Comparison of ENCODE assay signal across 11 mouse cellular contexts in the genomic region with DNA sequence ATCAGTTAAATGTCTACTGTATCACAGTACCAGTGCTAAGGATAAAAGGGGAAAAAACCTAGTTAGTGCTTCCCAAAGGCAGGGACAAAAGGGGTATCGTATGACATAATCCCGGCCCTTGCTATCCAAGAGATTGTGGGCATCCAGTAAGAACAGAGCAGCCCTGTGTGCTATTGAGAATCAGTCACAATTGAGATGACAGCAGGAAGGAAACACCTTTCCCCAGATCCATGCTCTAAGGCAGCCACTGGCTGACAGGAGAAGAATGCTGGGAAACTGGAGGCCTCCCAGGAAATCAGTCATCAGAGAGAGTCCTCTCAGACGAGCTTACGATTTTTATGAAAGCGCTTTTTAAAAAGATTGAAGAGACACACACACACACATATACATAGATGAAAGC. TPM values are rescaled to one million over a fixed set of nuclear protein-coding genes. Genes with fewer than 3 reads are reported as not detected.
DNase-seq lines count a peak whose midpoint lies in the region; ATAC-seq and TF ChIP-seq lines count a peak whose summit lies in the region.
"Had no signal": no experiment of that assay in that cellular context is flagged by ENCODE, and none has a peak within 500 bp of the region (broad histone marks: within the 10 kb centered on the region; RNA-seq: fewer than 3 reads in every experiment).

No protein-coding gene starts in this region.

- no peak overlapping the region for H3K9ac ChIP-seq in forebrain, embryonic 15.5 days (replicated peaks)
- no peak overlapping the region for H3K9ac ChIP-seq in kidney, postnatal 0 days (ENCODE audit: low read depth, low read length)
- no peak overlapping the region for H3K9ac ChIP-seq in hindbrain, embryonic 14.5 days
- H3K9ac ChIP-seq: neural tube, embryonic 13.5 days had no signal

- 67% methylated on average over 5 of the region's 5 CpGs for whole genome bisulfite sequencing in kidney, adult 2 months
- 37% methylated on average over 5 of the region's 5 CpGs for WGBS in forebrain, embryonic 15.5 days
- 50% methylated on average over 5 of the region's 5 CpGs for WGBS in kidney, postnatal 0 days
- WGBS in hindbrain, embryonic 14.5 days = 71% methylated on average over 5 of the region's 5 CpGs

- no peaks in the 10 kb centered on the region for H3K9me3 ChIP-seq in forebrain, embryonic 15.5 days
- H3K9me3 ChIP-seq in kidney, postnatal 0 days (replicated peaks; ENCODE audit: low read length) = no peaks in the 10 kb centered on the region
- H3K9me3 ChIP-seq in hindbrain, embryonic 14.5 days (ENCODE audit: control insufficient read depth, low read length) = no peaks in the 10 kb centered on the region
- H3K9me3 ChIP-seq: neural tube, embryonic 13.5 days had no signal

- H3K27me3 ChIP-seq in kidney, adult 2 months (replicated peaks; ENCODE audit: control insufficient read depth, insufficient read depth, low read length) = no peaks in the 10 kb centered on the region
- H3K27me3 ChIP-seq in forebrain, embryonic 15.5 days = no peaks in the 10 kb centered on the region
- no peaks in the 10 kb centered on the region for H3K27me3 ChIP-seq in kidney, postnatal 0 days (ENCODE audit: insufficient read depth, low read length)
- H3K27me3 ChIP-seq in hindbrain, embryonic 14.5 days (ENCODE audit: control insufficient read depth, insufficient read depth, low read length) = no peaks in the 10 kb centered on the region
- H3K27me3 ChIP-seq: neural tube, embryonic 13.5 days had no signal

- H3K27ac ChIP-seq in kidney, adult 2 months (ENCODE audit: insufficient read depth, low read depth, low read length) = 0 out of 2 replicates have a peak overlapping the region, but pooled peaks have one; percentile 22
- H3K27ac ChIP-seq in forebrain, embryonic 15.5 days (replicated peaks) = no peak overlapping the region
- H3K27ac ChIP-seq in kidney, postnatal 0 days = 0 out of 2 replicates have a peak overlapping the region, but pooled peaks have one; percentile 22
- no peak overlapping the region for H3K27ac ChIP-seq in hindbrain, embryonic 14.5 days
- H3K27ac ChIP-seq: neural tube, embryonic 13.5 days had no signal

- H3K4me1 ChIP-seq in kidney, adult 2 months (ENCODE audit: control insufficient read depth, insufficient read depth, low read length) = 0 out of 2 replicates have a peak, but pooled peaks cover 2% of the 10 kb centered on the region
- H3K4me1 ChIP-seq in forebrain, embryonic 15.5 days = peaks cover 17% of the 10 kb centered on the region
- H3K4me1 ChIP-seq in kidney, postnatal 0 days (replicated peaks; ENCODE audit: insufficient read depth, low read length) = peaks cover 12% of the 10 kb centered on the region
- no peaks in the 10 kb centered on the region for H3K4me1 ChIP-seq in hindbrain, embryonic 14.5 days (replicated peaks; ENCODE audit: control insufficient read depth, insufficient read depth, low read length)

- no peak for TF ChIP-seq CTCF in kidney, adult 2 months (conservative IDR thresholded peaks at IDR 0.05; ENCODE audit: insufficient read depth, insufficient read length, low read depth, low read length)
- TF ChIP-seq CTCF in kidney, postnatal 0 days (IDR thresholded peaks at IDR 0.05; ENCODE audit: low read depth) = no peak

- H3K4me2 ChIP-seq in forebrain, embryonic 15.5 days (replicated peaks) = no peak overlapping the region
- H3K4me2 ChIP-seq in kidney, postnatal 0 days (ENCODE audit: low read length) = no peak overlapping the region
- no peak overlapping the region for H3K4me2 ChIP-seq in hindbrain, embryonic 14.5 days (replicated peaks)
- H3K4me2 ChIP-seq: neural tube, embryonic 13.5 days had no signal

- H3K36me3 ChIP-seq in kidney, adult 2 months (ENCODE audit: control insufficient read depth, insufficient read depth, low read length) = no peaks in the 10 kb centered on the region
- peaks cover 3% of the 10 kb centered on the region for H3K36me3 ChIP-seq in forebrain, embryonic 15.5 days
- H3K36me3 ChIP-seq in kidney, postnatal 0 days (ENCODE audit: insufficient read depth, low read length) = no peaks in the 10 kb centered on the region
- no peaks in the 10 kb centered on the region for H3K36me3 ChIP-seq in hindbrain, embryonic 14.5 days (replicated peaks; ENCODE audit: control insufficient read depth, insufficient read depth)

- peak; percentile 13 for DNase-seq in embryo, embryonic 10.5 days (ENCODE audit: low spot score)
- no peak for DNase-seq in embryo, embryonic 9.5 days (ENCODE audit: extremely low spot score)
- peak; percentile 65 for DNase-seq in kidney, adult 2 months
- DNase-seq in kidney, postnatal 4 days = no peak
- DNase-seq in kidney, postnatal 0 days (ENCODE audit: low spot score) = peak; percentile 35
- DNase-seq in cerebellum, postnatal 10 days = no peak
- no peak for DNase-seq in hindbrain, embryonic 14.5 days (ENCODE audit: low spot score)
- DNase-seq: spleen, adult 18-20 months had no signal

- no peak overlapping the region for H3K4me3 ChIP-seq in kidney, adult 2 months (ENCODE audit: insufficient read depth, low read depth, low read length)
- H3K4me3 ChIP-seq in forebrain, embryonic 15.5 days = no peak overlapping the region
- no peak overlapping the region for H3K4me3 ChIP-seq in kidney, postnatal 0 days (replicated peaks; ENCODE audit: low read depth, low read length)
- H3K4me3 ChIP-seq in hindbrain, embryonic 14.5 days (replicated peaks; ENCODE audit: low read length) = no peak overlapping the region
- H3K4me3 ChIP-seq: neural tube, embryonic 13.5 days had no signal

- peak; percentile 12; the same call in 1 of the 2 replicates for ATAC-seq in forebrain, embryonic 15.5 days (replicated peaks)
- ATAC-seq in kidney, postnatal 0 days (replicated peaks; ENCODE audit: low FRiP score, low read depth) = no peak
- ATAC-seq in hindbrain, embryonic 14.5 days (ENCODE audit: low FRiP score) = no peak
- ATAC-seq: midbrain, embryonic 16.5 days had no signal

- no peak for TF ChIP-seq POLR2A in kidney, adult 2 months (IDR thresholded peaks at IDR 0.05; ENCODE audit: low read depth, low read length)

RNA-seq across cellular contexts. Expression of gene Abca1, which starts 42.6 kb away (rescaled TPM):
- polyA plus RNA-seq in kidney, adult 2 months (2012; rRNA removed) = 8.9 and 9.3 TPM in 2 replicates
- polyA plus RNA-seq in forebrain, embryonic 15.5 days (2015; fragmentation: Nextera tagmentation; extraction: Ambion mirVana) = 10.0 and 10.2 TPM in 2 replicates
- polyA plus RNA-seq in kidney, postnatal 0 days (2015; fragmentation: Nextera tagmentation; extraction: Ambion mirVana) = 3.7 and 4.7 TPM in 2 replicates
- polyA plus RNA-seq in hindbrain, embryonic 14.5 days (2014; fragmentation: Nextera tagmentation; extraction: Ambion mirVana) = 17.3 and 18.8 TPM in 2 replicates

Comparison
In these comparisons a context has a peak if more than half of its experiments do, and no peak if none do; other contexts are left out.
1. DNase-seq: peak in embryo, embryonic 10.5 days (single experiment), kidney, adult 2 months (single experiment) and kidney, postnatal 0 days (single experiment); none in embryo, embryonic 9.5 days (single experiment), kidney, postnatal 4 days (0 of 2), cerebellum, postnatal 10 days (0 of 2) and hindbrain, embryonic 14.5 days (single experiment).
2. H3K27ac ChIP-seq: peak in kidney, adult 2 months (single experiment) and kidney, postnatal 0 days (single experiment); none in forebrain, embryonic 15.5 days (single experiment) and hindbrain, embryonic 14.5 days (single experiment).